Mouse (Mus musculus) embryonic facial prominence, embryonic 14.5 days (tissue): Measurements from ENCODE around the gene Sf3b3. TPM values are rescaled to one million over a fixed set of nuclear protein-coding genes. Genes with fewer than 3 reads are reported as not detected.
"Not testable (repeated sequence)": the region's sequence is repeated elsewhere in the genome, so short reads cannot be mapped to it uniquely, and the experiment has no call there.

Source experiments
- ATAC-seq: fragments of 200-750 bp; cut with Nextera tagmentation; 2 replicates; pipeline ENCODE4 v1.8.0; 2017; ENCODE audit warnings: low read depth, moderate number of reproducible peaks, moderate TSS enrichment
- DNase-seq: peaks from one replicate; pipeline ENCODE4 v3.0.0-alpha.2; 2015; ENCODE audit warnings: low spot score
- H3K27ac ChIP-seq: fragments of 300-500 bp; sonication (generic); replicated peaks from 2 replicates; pipeline ENCODE4 v1.5.1; 2014; ENCODE audit warnings: low read depth, mild to moderate bottlenecking, low read length, moderate library complexity
- H3K27me3 ChIP-seq: fragments of 300-500 bp; sonication (generic); replicated peaks from 2 replicates; pipeline ENCODE4 v1.6.1; 2014; ENCODE audit warnings: low read length; ENCODE audit not compliant: control insufficient read depth, insufficient read depth
- H3K36me3 ChIP-seq: fragments of 300-500 bp; sonication (generic); 2 replicates; pipeline ENCODE4 v1.6.1; 2014; ENCODE audit warnings: low read length, mixed read lengths; ENCODE audit not compliant: control insufficient read depth, insufficient read depth
- H3K4me1 ChIP-seq: fragments of 300-500 bp; sonication (generic); 2 replicates; pipeline ENCODE4 v1.6.1; 2014; ENCODE audit warnings: antibody characterized with exemption, low read length; ENCODE audit not compliant: control insufficient read depth, insufficient read depth
- H3K4me2 ChIP-seq: fragments of 300-500 bp; sonication (generic); 2 replicates; pipeline ENCODE4 v1.6.1; 2014; ENCODE audit warnings: low read depth, mild to moderate bottlenecking, low read length, moderate library complexity, mixed read lengths
- H3K4me3 ChIP-seq: fragments of 300-500 bp; sonication (generic); 2 replicates; pipeline ENCODE4 v1.5.1; 2014; ENCODE audit warnings: low read depth, mild to moderate bottlenecking, low read length
- H3K9ac ChIP-seq: fragments of 300-500 bp; sonication (generic); 2 replicates; pipeline ENCODE4 v1.6.1; 2014; ENCODE audit warnings: low read depth, mild to moderate bottlenecking, low read length, moderate library complexity, mixed read lengths
- H3K9me3 ChIP-seq: fragments of 300-500 bp; sonication (generic); 2 replicates; pipeline ENCODE4 v1.6.1; 2016; ENCODE audit warnings: low read length; ENCODE audit not compliant: control insufficient read depth
- WGBS: fragments of 180-500 bp; shearing (Covaris S2); extraction: QIAGEN DNeasy Blood & Tissue Kit; methylation state at CpG from one replicate; pipeline ENCODE4 v1.1.7; 2014; 5-methylcytosine and 5-hydroxymethylcytosine counted together
- polyA plus RNA-seq: library from polyadenylated mRNA; unstranded; fragments of >200 nt; fragmentation: Nextera tagmentation; extraction: Ambion mirVana; gene quantifications from 2 replicates; pipeline ENCODE4 v1.2.1, GENCODE M21; 2014

The Sf3b3 gene
- polyA plus RNA-seq, 1 experiment from 2014 or later = 127 TPM

DNA sequence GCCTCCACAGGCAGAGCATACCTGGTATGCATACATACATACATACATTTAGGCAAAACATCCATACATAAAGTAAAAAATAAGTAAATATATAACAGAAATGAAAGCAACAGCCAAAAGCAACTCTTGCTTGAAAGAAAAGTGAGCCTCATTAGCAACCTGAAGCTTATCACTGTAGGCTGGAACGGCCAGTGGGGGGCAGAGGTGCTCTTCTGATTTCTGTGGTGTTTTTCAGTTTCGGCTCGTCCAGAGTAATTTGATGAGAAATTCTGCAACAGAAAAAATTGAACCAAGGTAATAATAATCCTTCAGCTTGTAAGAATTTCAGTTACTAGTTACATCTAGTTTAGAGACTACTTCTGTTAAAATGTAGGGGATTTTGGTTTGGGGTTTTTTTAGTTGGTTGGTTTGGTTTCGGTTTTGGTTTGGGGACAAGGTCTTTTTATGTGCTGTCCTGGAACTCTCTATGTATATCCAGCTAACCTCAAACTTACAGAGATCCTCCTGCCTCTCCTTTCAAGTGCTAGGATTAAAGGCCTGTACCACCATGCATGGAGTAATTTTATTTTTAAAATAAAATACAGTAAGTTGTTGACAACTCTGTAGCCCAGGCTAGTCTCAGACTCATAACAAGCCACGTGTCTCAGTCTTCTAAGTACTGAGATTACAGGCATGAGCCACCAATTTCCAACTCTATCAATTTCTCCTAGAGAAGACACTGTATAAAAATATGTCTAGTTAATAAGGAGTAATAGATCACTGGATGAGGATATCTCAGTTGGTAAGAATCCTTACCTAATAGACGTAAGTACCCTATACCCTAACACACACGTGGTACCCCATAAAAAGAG, 13.3 kb upstream of the Sf3b3 start:
- 81% methylated on average over 7 of the region's 7 CpGs for WGBS
- Histone ChIP-seq H3K36me3 (peaks cover 94% of the 10 kb centered on the region), H3K27ac (no peak overlapping the region), H3K4me2 (no peak overlapping the region), H3K27me3 (no peaks in the 10 kb centered on the region), H3K4me1 (no peaks in the 10 kb centered on the region), H3K4me3 (no peak overlapping the region), H3K9ac (no peak overlapping the region), H3K9me3 (no peaks in the 10 kb centered on the region)
- ATAC-seq (no peak), DNase-seq (no peak)

DNA sequence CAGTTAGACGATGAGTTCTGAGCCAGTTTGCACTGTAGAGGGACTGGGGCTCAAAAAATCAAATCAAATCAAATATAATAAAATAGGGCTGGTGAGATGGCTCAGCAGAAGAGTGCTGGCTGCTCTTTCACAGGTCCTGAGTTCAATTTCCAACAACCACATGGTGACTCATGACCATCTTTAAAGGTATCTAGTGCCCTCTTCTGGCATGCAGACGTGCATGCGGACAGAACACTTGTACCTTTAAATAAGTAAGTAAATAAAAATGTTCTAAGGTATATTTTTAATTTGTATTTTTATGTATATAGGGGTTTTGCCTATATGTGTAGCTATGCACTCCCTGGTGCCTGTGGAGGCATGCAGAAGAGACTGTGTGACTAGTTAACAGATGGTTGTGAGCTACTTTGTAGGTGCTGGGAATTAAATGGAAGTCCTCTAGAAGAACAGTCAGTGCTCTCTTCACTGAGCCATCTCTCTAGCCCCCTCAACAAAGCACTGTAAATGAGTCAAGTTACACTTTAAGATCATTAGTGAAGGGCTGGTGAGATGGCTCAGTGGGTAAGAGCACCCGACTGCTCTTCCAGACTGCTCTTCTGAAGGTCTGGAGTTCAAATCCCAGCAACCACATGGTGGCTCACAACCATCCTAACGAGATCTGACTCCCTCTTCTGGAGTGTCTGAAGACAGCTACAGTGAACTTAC, 10.3 kb upstream of the Sf3b3 start:
- Histone ChIP-seq H3K9ac (no peak overlapping the region), H3K4me2 (no peak overlapping the region), H3K36me3 (peaks cover 94% of the 10 kb centered on the region), H3K9me3 (no peaks in the 10 kb centered on the region), H3K27me3 (no peaks in the 10 kb centered on the region), H3K4me3 (no peak overlapping the region), H3K27ac (no peak overlapping the region), H3K4me1 (no peaks in the 10 kb centered on the region)
- WGBS = 88% methylated on average over 4 of the region's 5 CpGs
- no peak for ATAC-seq
- DNase-seq = peak; percentile 4

DNA sequence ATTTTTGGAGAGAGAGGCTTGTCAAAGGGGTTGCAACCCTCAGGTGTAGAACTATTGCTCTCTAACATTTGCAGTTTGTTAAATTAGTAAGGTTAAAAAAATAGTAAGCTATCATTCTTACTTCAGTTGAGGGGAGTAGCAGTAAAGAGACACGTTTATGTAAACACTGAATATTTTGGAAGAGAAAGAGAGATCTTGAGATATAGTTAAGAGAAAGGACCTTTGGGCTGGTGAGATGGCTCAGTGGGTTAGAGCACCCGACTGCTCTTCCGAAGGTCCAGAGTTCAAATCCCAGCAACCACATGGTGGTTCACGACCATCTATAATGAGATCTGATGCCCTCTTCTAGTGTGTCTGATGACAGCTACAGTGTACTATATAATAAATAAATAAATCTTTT, 9.5 kb upstream of the Sf3b3 start:
- not testable (repeated sequence) for H3K9me3 ChIP-seq, DNase-seq, H3K27me3 ChIP-seq, H3K4me3 ChIP-seq, H3K4me1 ChIP-seq, H3K27ac ChIP-seq, ATAC-seq, H3K4me2 ChIP-seq, H3K9ac ChIP-seq
- WGBS = 96% methylated on average over 4 of the region's 4 CpGs
- H3K36me3 ChIP-seq = peaks cover 95% of the 10 kb centered on the region

DNA sequence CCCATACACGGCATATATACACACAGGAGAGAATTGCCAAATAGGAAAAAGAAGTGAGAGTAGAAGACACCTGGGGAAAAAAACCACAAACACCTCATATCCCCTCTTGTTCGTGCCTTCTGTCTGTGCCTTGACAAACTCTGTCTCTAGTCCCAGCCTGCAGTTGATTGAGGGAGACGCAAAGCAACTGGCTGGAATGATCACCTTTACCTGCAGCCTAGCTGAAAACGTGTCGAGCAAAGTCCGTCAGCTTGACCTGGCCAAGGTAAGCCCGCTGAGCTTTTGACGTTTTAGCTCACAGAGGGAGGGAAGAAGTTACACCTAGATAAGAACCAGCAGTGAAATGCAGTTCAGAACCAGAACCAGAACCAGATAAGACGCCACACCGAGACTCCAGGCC, 4.6 kb upstream of the Sf3b3 start:
- peaks cover 70% of the 10 kb centered on the region for H3K36me3 ChIP-seq
- H3K9ac ChIP-seq = no peak overlapping the region
- no peak overlapping the region for H3K4me2 ChIP-seq
- no peak overlapping the region for H3K4me3 ChIP-seq
- no peak overlapping the region for H3K27ac ChIP-seq
- 90% methylated on average over 10 of the region's 10 CpGs for WGBS
- ATAC-seq (no peak), DNase-seq (no peak)
- H3K4me1 ChIP-seq = peaks cover 7% of the 10 kb centered on the region; the same call in 1 of the 2 replicates
- H3K27me3 ChIP-seq = no peaks in the 10 kb centered on the region
- H3K9me3 ChIP-seq = no peaks in the 10 kb centered on the region

DNA sequence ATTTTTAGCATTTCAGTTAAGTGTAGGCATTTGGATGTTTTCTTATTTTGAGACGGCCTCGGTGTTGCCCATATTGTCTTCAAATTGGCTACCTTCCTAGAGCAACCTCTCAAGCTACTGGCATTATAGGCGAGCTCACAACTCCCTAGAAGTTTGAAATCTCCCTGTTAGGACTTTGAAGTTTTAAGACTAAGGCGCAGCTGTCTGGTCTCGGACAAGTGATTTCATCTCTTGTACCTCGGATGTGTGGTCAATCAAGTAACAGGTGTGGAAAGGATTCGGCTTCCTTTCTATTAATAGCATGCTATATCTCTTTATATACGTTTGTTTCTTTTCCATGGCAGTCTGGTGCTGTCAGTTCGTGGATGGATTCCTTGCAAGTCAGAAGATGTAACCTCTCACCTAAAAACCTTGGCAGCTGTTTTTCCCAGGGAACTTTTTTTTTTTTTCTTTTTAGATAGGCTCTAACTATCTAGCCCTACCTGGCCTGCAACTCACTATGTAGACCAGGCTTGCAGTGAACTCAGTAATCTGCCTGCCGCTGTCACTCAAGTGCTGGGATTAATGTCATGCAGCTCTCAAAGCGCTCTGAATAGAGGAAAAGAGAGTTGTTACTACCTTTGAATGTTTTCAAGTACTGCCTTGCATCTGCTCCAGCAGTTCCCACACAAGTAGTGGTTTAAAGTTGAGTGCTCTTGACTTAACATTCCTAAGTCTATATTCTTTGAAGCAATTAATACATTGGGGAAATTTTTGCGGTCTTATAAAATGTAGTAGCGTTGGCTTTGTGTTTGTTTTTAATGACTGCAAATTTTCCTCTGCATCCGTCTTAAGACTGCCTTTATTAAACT, 1.3 kb upstream of the Sf3b3 start:
- no peaks in the 10 kb centered on the region for H3K27me3 ChIP-seq
- H3K4me1 ChIP-seq = peaks cover 16% of the 10 kb centered on the region
- DNase-seq (peak; percentile 17), ATAC-seq (no peak)
- peaks cover 55% of the 10 kb centered on the region for H3K36me3 ChIP-seq
- peak overlapping the region; percentile 97 for H3K4me3 ChIP-seq
- peak overlapping the region; percentile 92 for H3K4me2 ChIP-seq
- H3K9ac ChIP-seq = peak overlapping the region; percentile 98
- WGBS = 56% methylated on average over 14 of the region's 14 CpGs
- 0 out of 2 replicates have a peak overlapping the region, but pooled peaks have one; percentile 94 for H3K27ac ChIP-seq
- no peaks in the 10 kb centered on the region for H3K9me3 ChIP-seq

DNA sequence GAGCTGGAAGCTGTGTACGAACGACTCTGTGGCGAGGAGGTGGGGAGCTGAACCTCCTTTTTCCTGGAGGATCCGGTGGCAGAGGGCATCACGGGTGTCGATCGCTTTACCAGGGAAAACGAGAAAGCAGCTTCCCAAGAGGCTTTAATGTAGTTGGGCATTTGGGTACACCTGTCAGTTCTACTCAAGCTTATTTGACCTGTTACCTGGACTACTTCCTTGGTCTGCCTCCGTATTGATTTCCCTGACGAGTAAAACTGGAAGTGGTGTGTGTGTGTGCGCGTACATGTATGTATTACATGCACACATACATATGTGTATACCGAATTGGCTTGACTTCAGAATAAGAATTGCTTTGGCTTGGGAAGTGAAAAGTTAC, 573 bp upstream of the Sf3b3 start:
- no peak for DNase-seq
- Histone ChIP-seq H3K36me3 (peaks cover 55% of the 10 kb centered on the region), H3K4me3 (peak overlapping the region; percentile 97), H3K4me1 (peaks cover 16% of the 10 kb centered on the region), H3K9me3 (no peaks in the 10 kb centered on the region), H3K9ac (peak overlapping the region; percentile 98), H3K4me2 (peak overlapping the region; percentile 92), H3K27me3 (no peaks in the 10 kb centered on the region), H3K27ac (peak overlapping the region; percentile 94)
- peak; percentile 7; the same call in 1 of the 2 replicates for ATAC-seq
- 2% methylated on average over 13 of the region's 13 CpGs for WGBS

DNA sequence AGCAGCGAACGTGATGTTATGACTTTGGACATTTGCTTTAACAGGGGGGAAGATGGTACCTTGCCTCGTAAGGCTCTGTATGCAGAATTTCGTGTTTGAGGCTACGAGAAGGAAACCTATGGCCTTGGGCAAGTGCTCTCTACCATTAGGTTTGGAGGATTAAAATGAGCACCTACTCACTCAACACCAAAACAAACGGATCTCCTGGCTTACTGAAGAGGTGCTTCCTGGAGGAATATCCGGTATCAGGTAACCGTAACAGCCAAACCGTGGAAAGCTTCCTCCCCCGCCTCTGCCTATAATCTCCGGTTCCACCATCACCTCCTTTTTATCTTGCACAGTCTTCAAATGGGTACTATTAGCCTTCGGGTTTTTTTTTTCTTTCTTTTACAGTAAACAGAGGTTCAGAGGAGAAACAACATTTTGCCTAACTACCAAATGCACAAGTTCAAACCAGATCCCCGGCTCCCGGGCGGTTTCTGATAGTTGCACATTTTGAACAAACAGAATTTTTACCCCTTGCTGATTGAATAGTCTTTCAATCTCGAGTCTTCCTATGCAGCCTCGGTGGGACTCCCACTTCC, 674 bp downstream of the Sf3b3 start:
- Histone ChIP-seq H3K4me3 (peak overlapping the region; percentile 97), H3K9ac (peak overlapping the region; percentile 98), H3K27ac (peak overlapping the region; percentile 94), H3K4me1 (peaks cover 16% of the 10 kb centered on the region), H3K36me3 (peaks cover 53% of the 10 kb centered on the region), H3K4me2 (peak overlapping the region; percentile 92), H3K27me3 (no peaks in the 10 kb centered on the region), H3K9me3 (no peaks in the 10 kb centered on the region)
- 7% methylated on average over 17 of the region's 17 CpGs for WGBS
- DNase-seq (peak; percentile 31), ATAC-seq (no peak)

DNA sequence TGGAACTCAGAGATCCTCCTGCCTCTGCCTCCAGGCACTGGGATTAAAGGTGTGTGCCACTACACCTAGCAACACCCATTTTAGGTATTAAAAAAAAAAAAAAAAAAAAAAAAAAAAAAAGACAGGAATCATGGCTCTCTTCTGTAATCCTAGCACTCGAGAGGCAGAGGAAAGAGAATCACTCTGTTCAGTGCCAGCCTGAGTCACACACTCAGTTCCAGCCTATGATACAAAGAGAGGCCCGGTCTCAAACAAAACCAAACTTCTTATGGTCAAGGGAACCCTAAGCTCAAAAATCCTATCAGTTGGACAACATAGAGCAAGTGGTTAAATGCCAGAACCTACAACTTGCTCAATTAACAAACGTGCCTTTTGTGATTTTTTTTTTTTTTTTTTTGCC, 1.6 kb downstream of the Sf3b3 start:
- WGBS = 75% methylated on average over 3 of the region's 3 CpGs
- Histone ChIP-seq H3K27me3 (no peaks in the 10 kb centered on the region), H3K4me3 (peak overlapping the region; percentile 97)

More for the DNA sequence above, 1.6 kb downstream of the Sf3b3 start:
- DNase-seq = no peak
- peak overlapping the region; percentile 92 for H3K4me2 ChIP-seq
- H3K9me3 ChIP-seq = no peaks in the 10 kb centered on the region
- H3K27ac ChIP-seq = no peak overlapping the region
- peaks cover 16% of the 10 kb centered on the region for H3K4me1 ChIP-seq
- ATAC-seq = no peak
- H3K36me3 ChIP-seq = peaks cover 53% of the 10 kb centered on the region
- peak overlapping the region; percentile 98 for H3K9ac ChIP-seq
